Mouse (Mus musculus): ENCODE data around the gene Atf5. TPM values are rescaled to one million over a fixed set of nuclear protein-coding genes. Genes with fewer than 3 reads are reported as not detected.

The Atf5 gene
- total RNA-seq, 1 experiment, result 16.9 TPM

DNA sequence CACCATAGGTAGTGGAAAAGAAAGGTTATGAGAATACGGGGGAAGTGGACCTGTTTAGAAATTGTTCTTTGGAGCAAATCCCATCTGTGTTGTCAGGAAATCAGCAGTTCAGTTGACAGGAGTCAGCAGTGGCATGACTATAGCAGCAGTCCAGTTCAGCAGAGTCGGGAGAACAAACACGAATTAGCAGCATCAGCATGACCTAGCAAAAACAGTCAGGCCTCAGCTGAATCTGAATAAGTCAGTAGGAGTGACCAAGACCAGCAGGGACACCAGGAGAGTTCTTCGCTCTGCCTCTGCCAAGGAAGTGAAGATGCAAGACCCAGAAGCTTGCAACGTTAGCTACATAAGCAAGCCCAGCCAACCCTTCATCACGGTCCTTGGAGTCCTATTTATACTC is 23.7 kb downstream of the Atf5 start:
- Histone ChIP-seq H3K9me3 (ENCODE audit: control insufficient read depth, insufficient read depth, low read depth, low read length) (no peaks in the 10 kb centered on the region), H3K4me3 (ENCODE audit: insufficient read depth in 1 of 2, low read depth in 1 of 2, low read length in 2 of 2, poor library complexity in 1 of 2, severe bottlenecking in 1 of 2) (no peak overlapping the region), H3K27ac (ENCODE audit: insufficient read depth, low read depth, low read length, poor library complexity, severe bottlenecking) (no peak overlapping the region), H3K9ac (ENCODE audit: insufficient read depth, low read depth, low read length, poor library complexity, severe bottlenecking) (no peak overlapping the region), H3K36me3 (ENCODE audit: control insufficient read depth, insufficient read depth, low read length, poor library complexity, severe bottlenecking) (no peaks in the 10 kb centered on the region), H3K4me1 (ENCODE audit: control insufficient read depth in 2 of 2, insufficient read depth in 2 of 2, low read length in 2 of 2, poor library complexity in 1 of 2) (no peaks in the 10 kb centered on the region)
- in situ Hi-C loops (cut with MboI; ENCODE audit: low sequenced_read_pairs in 2 of 2, unreplicated experiment in 2 of 2), result no loop called here
- no peak for DNase-seq (ENCODE audit: low read depth, low spot score)
- no peak for TF ChIP-seq CHD2 (IDR thresholded peaks at IDR 0.05; ENCODE audit: low read depth, low read length)
- TF ChIP-seq MAFK (IDR thresholded peaks at IDR 0.05; ENCODE audit: insufficient read depth, low read depth, low read length), result no peak
- TF ChIP-seq ZC3H11A (IDR thresholded peaks at IDR 0.05; ENCODE audit: borderline replicate concordance, low read depth, low read length), result no peak
- no peak for TF ChIP-seq ZNF384 (IDR thresholded peaks at IDR 0.05; ENCODE audit: low read depth, low read length)
- TF ChIP-seq HCFC1 (IDR thresholded peaks at IDR 0.05; ENCODE audit: borderline replicate concordance, insufficient read depth, low read length), result no peak

DNA sequence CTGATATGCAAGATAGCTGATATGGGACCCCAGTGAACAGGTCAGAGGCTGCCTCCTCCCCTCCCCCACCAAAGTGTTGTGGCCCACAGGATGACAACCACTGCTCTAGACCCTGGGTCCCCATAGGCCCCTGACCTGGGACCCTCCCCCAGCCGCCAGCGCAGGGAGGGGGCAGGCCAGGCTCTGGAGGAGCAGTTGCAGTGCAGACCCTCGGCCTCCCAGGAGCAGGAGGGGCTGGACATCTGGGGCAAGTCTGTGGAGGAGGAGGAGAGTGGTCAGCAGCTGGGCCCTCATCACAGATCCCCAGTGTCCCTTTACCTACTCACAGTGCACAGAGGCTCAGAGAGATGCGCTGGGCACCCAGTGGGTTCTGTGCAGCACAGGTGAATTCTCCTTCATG is 26.4 kb downstream of the Atf5 start:
- Histone ChIP-seq H3K9me3 (ENCODE audit: control insufficient read depth, insufficient read depth, low read depth, low read length) (no peaks in the 10 kb centered on the region), H3K4me3 (ENCODE audit: insufficient read depth in 1 of 2, low read depth in 1 of 2, low read length in 2 of 2, poor library complexity in 1 of 2, severe bottlenecking in 1 of 2) (no peak overlapping the region), H3K27ac (ENCODE audit: insufficient read depth, low read depth, low read length, poor library complexity, severe bottlenecking) (no peak overlapping the region), H3K9ac (ENCODE audit: insufficient read depth, low read depth, low read length, poor library complexity, severe bottlenecking) (no peak overlapping the region), H3K36me3 (ENCODE audit: control insufficient read depth, insufficient read depth, low read length, poor library complexity, severe bottlenecking) (no peaks in the 10 kb centered on the region), H3K4me1 (ENCODE audit: control insufficient read depth in 2 of 2, insufficient read depth in 2 of 2, low read length in 2 of 2, poor library complexity in 1 of 2) (no peaks in the 10 kb centered on the region)
- TF ChIP-seq HCFC1 (IDR thresholded peaks at IDR 0.05; ENCODE audit: borderline replicate concordance, insufficient read depth, low read length) (no peak), ZNF384 (IDR thresholded peaks at IDR 0.05; ENCODE audit: low read depth, low read length) (no peak), MAFK (IDR thresholded peaks at IDR 0.05; ENCODE audit: insufficient read depth, low read depth, low read length) (no peak), CHD2 (IDR thresholded peaks at IDR 0.05; ENCODE audit: low read depth, low read length) (no peak)
- in situ Hi-C loops (cut with MboI; ENCODE audit: low sequenced_read_pairs in 2 of 2, unreplicated experiment in 2 of 2), result no loop called here
- DNase-seq (ENCODE audit: low read depth, low spot score), result no peak

DNA sequence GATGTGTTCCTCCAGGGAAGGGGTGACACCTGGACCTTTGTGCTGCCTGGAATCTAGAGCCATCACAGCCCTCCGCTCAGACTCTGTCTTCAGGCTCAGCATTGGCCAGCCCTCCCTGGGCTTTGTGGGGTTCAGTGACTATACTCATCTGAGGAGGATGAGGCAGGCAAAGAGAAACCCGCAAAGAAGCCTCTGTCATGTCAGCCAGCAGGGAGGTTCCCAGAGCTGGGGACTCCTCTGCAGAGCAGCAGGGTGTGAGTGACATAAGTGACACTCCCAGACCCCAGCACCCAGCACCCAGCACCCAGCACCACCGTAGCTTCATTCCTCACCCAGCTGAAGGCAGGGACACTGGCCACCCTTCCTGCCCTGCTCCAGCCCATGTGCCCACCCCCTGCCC is 26.9 kb downstream of the Atf5 start:
- H3K4me3 ChIP-seq (ENCODE audit: insufficient read depth in 1 of 2, low read depth in 1 of 2, low read length in 2 of 2, poor library complexity in 1 of 2, severe bottlenecking in 1 of 2), result no peak overlapping the region
- no peak overlapping the region for H3K27ac ChIP-seq (ENCODE audit: insufficient read depth, low read depth, low read length, poor library complexity, severe bottlenecking)
- no peak for DNase-seq (ENCODE audit: low read depth, low spot score)
- no peak overlapping the region for H3K9ac ChIP-seq (ENCODE audit: insufficient read depth, low read depth, low read length, poor library complexity, severe bottlenecking)
- no peaks in the 10 kb centered on the region for H3K36me3 ChIP-seq (ENCODE audit: control insufficient read depth, insufficient read depth, low read length, poor library complexity, severe bottlenecking)
- in situ Hi-C loops (cut with MboI; ENCODE audit: low sequenced_read_pairs in 2 of 2, unreplicated experiment in 2 of 2), result no loop called here
- H3K9me3 ChIP-seq (ENCODE audit: control insufficient read depth, insufficient read depth, low read depth, low read length), result no peaks in the 10 kb centered on the region
- H3K4me1 ChIP-seq (ENCODE audit: control insufficient read depth in 2 of 2, insufficient read depth in 2 of 2, low read length in 2 of 2, poor library complexity in 1 of 2), result no peaks in the 10 kb centered on the region
- TF ChIP-seq HCFC1 (IDR thresholded peaks at IDR 0.05; ENCODE audit: borderline replicate concordance, insufficient read depth, low read length), result no peak
- no peak for TF ChIP-seq ZNF384 (IDR thresholded peaks at IDR 0.05; ENCODE audit: low read depth, low read length)
- no peak for TF ChIP-seq MAFK (IDR thresholded peaks at IDR 0.05; ENCODE audit: insufficient read depth, low read depth, low read length)
- no peak for TF ChIP-seq CHD2 (IDR thresholded peaks at IDR 0.05; ENCODE audit: low read depth, low read length)
- TF ChIP-seq ZC3H11A (IDR thresholded peaks at IDR 0.05; ENCODE audit: borderline replicate concordance, low read depth, low read length), result no peak

DNA sequence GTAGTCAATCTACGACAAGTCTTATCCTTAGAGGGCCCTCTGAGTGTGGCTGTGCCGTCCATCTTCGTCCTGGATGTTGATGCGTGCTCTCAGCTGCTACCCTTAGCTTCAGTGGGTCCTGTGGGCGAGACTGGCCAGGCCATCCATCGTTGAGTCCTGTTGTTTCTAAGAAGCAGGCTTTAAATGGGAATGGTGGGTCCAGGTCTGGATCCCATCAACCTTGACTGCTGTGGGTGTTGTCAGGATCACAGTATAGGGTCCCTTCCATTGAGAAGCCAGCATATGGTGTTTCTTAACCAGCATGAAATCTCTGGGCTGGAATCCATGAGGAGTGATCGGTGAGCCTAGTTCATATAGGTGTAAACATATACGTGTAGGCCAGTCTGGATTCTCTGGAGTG is 36.4 kb downstream of the Atf5 start:
- Histone ChIP-seq H3K36me3 (ENCODE audit: control insufficient read depth, insufficient read depth, low read length, poor library complexity, severe bottlenecking) (peaks cover 9% of the 10 kb centered on the region; the same call in 1 of the 2 replicates), H3K4me1 (ENCODE audit: control insufficient read depth in 2 of 2, insufficient read depth in 2 of 2, low read length in 2 of 2, poor library complexity in 1 of 2) (no peaks in the 10 kb centered on the region), H3K27ac (ENCODE audit: insufficient read depth, low read depth, low read length, poor library complexity, severe bottlenecking) (no peak overlapping the region), H3K4me3 (ENCODE audit: insufficient read depth in 1 of 2, low read depth in 1 of 2, low read length in 2 of 2, poor library complexity in 1 of 2, severe bottlenecking in 1 of 2) (no peak overlapping the region), H3K9ac (ENCODE audit: insufficient read depth, low read depth, low read length, poor library complexity, severe bottlenecking) (no peak overlapping the region), H3K9me3 (ENCODE audit: control insufficient read depth, insufficient read depth, low read depth, low read length) (no peaks in the 10 kb centered on the region)
- in situ Hi-C loops (cut with MboI; ENCODE audit: low sequenced_read_pairs in 2 of 2, unreplicated experiment in 2 of 2), result no loop called here
- TF ChIP-seq MAFK (IDR thresholded peaks at IDR 0.05; ENCODE audit: insufficient read depth, low read depth, low read length), result no peak
- TF ChIP-seq ZNF384 (IDR thresholded peaks at IDR 0.05; ENCODE audit: low read depth, low read length), result no peak
- no peak for TF ChIP-seq ZC3H11A (IDR thresholded peaks at IDR 0.05; ENCODE audit: borderline replicate concordance, low read depth, low read length)
- no peak for TF ChIP-seq HCFC1 (IDR thresholded peaks at IDR 0.05; ENCODE audit: borderline replicate concordance, insufficient read depth, low read length)
- TF ChIP-seq CHD2 (IDR thresholded peaks at IDR 0.05; ENCODE audit: low read depth, low read length), result no peak
- no peak for DNase-seq (ENCODE audit: low read depth, low spot score)

Data from ES-E14 (cell line).